In the genomic region with DNA sequence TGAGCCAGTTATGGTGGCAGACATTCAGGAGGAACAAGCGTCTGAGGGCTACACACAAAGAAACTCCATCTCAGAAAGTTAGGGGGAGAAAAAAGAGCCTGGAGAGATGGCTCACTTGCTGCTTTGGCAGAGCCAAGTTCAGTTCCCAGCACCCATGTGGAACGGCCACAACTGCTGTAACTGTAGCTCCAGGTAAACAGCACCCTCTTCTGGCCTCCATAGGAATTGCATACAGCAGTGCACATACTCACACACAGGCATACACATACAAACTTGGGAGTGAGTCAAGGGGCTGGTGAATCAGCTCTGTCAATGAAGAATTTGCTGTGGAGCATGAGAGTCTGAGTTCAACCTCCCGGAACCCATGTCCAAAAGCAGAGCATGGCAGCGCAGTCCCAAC, we compare ENCODE assay signal across 1 mouse cellular context.
TF ChIP-seq lines count a peak whose summit lies in the region.

No protein-coding gene starts in this region.

TF ChIP-seq in MEL, 35 proteins besides CTCF, POLR2A, EP300 and RAD21:
- no peak for TF ChIP-seq MAZ (IDR thresholded peaks at IDR 0.05; ENCODE audit: low read depth, low read length)
- peak; percentile 14; the same call in 1 of the 2 replicates for TF ChIP-seq SMC3 (IDR thresholded peaks at IDR 0.05; ENCODE audit: low read depth, low read length)
- no peak for TF ChIP-seq SIN3A (IDR thresholded peaks at IDR 0.05; ENCODE audit: low read length)
- no peak for TF ChIP-seq POLR2AphosphoS5 (IDR thresholded peaks at IDR 0.05; ENCODE audit: borderline replicate concordance, low read depth, low read length)
- no peak for TF ChIP-seq ETS1 (IDR thresholded peaks at IDR 0.05; ENCODE audit: low read depth, low read length)
- TF ChIP-seq MXI1 (IDR thresholded peaks at IDR 0.05; ENCODE audit: low read depth, low read length): no peak
